Mouse (Mus musculus): ENCODE results near the gene Plpp6. TPM values are rescaled to one million over a fixed set of nuclear protein-coding genes. Genes with fewer than 3 reads are reported as not detected.

The Plpp6 gene
- polyA plus RNA-seq, 1 experiment from 2014 or later, result 9.1 TPM

- no peak for ATAC-seq (ENCODE audit: insufficient number of reproducible peaks, low FRiP score, low TSS enrichment, low read depth)
- Histone ChIP-seq H3K9me3 (replicated peaks) (no peaks in the 10 kb centered on the region), H3K27me3 (peaks cover 3% of the 10 kb centered on the region; the same call in 1 of the 2 replicates), H3K4me1 (peaks cover 2% of the 10 kb centered on the region; the same call in 1 of the 2 replicates), H3K27ac (replicated peaks) (no peak overlapping the region), H3K36me3 (no peaks in the 10 kb centered on the region), H3K9ac (no peak overlapping the region), H3K4me2 (replicated peaks) (no peak overlapping the region), H3K4me3 (replicated peaks) (no peak overlapping the region)
- WGBS, result 27% methylated on average over 4 of the region's 4 CpGs
Observed at GRCm38 (mm10) chr19:28946782-28947181, 17.0 kb upstream of the Plpp6 start.

- Histone ChIP-seq H3K4me3 (replicated peaks) (no peak overlapping the region), H3K4me2 (replicated peaks) (no peak overlapping the region), H3K9ac (no peak overlapping the region), H3K9me3 (replicated peaks) (no peaks in the 10 kb centered on the region), H3K27ac (replicated peaks) (no peak overlapping the region), H3K36me3 (no peaks in the 10 kb centered on the region), H3K27me3 (peaks cover 3% of the 10 kb centered on the region; the same call in 1 of the 2 replicates), H3K4me1 (peaks cover 2% of the 10 kb centered on the region; the same call in 1 of the 2 replicates)
- WGBS, result 38% methylated on average over 2 of the region's 2 CpGs
- no peak for ATAC-seq (ENCODE audit: insufficient number of reproducible peaks, low FRiP score, low TSS enrichment, low read depth)
Observed at GRCm38 (mm10) chr19:28947311-28947710, 16.4 kb upstream of the Plpp6 start.

GRCm38 (mm10) chr19:28951251-28951650 lies 12.5 kb upstream of the Plpp6 start:
- no peaks in the 10 kb centered on the region for H3K9me3 ChIP-seq (replicated peaks)
- no peak overlapping the region for H3K27ac ChIP-seq (replicated peaks)
- no peak overlapping the region for H3K9ac ChIP-seq
- H3K4me2 ChIP-seq (replicated peaks), result no peak overlapping the region
- H3K27me3 ChIP-seq, result peaks cover 3% of the 10 kb centered on the region; the same call in 1 of the 2 replicates
- ATAC-seq (ENCODE audit: insufficient number of reproducible peaks, low FRiP score, low TSS enrichment, low read depth), result no peak
- WGBS, result 74% methylated on average over 5 of the region's 5 CpGs
- H3K4me1 ChIP-seq, result peaks cover 2% of the 10 kb centered on the region; the same call in 1 of the 2 replicates
- H3K36me3 ChIP-seq, result no peaks in the 10 kb centered on the region
- H3K4me3 ChIP-seq (replicated peaks), result no peak overlapping the region

DNA sequence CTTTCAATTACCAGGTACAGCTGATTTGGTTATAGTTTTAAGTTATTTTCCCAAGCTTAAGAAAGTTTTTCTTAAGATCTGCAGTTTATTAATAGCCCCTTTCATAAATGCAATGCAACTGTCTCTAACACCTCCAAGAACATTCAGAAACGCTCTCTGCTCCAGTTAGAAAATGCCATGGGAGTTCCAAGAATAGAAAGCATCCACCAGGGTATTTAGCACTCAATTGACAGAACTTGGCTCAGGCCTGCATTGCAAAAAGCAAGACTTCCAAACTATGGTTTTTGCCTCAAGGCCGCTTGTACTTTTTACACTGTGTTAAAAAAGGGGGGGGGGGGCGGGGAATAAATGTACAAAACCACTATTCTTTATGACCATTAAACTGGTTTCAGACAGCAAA lies 640 bp upstream of the Plpp6 start:
- ATAC-seq (ENCODE audit: insufficient number of reproducible peaks, low FRiP score, low TSS enrichment, low read depth), result no peak
- peak overlapping the region; percentile 95 for H3K4me2 ChIP-seq (replicated peaks)

DNA sequence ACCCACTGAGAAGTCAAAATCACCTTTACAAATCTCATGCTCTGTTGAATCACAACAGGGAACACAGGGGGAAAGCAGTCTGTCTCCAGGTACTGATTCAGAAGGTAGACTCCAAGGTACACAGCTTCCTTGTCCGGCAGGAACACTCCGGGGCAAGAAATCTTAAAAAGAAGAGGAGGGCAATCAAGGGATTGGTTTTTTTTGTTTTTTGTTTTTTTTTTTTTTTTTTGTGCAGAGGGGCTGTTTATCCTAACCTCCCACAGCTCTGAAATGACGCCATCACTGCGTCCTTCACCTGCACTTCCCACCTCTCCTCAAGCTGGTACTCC lies 276 bp upstream of the Plpp6 start:
- no peak overlapping the region for H3K27ac ChIP-seq (replicated peaks)
- peak overlapping the region; percentile 66; the same call in 1 of the 2 replicates for H3K9ac ChIP-seq
- peak overlapping the region; percentile 95 for H3K4me2 ChIP-seq (replicated peaks)
- no peaks in the 10 kb centered on the region for H3K36me3 ChIP-seq
- no peaks in the 10 kb centered on the region for H3K9me3 ChIP-seq (replicated peaks)
- peak overlapping the region; percentile 79 for H3K4me3 ChIP-seq (replicated peaks)
- ATAC-seq (ENCODE audit: insufficient number of reproducible peaks, low FRiP score, low TSS enrichment, low read depth), result no peak
- 0% methylated on average over 4 of the region's 4 CpGs for WGBS
- peaks cover 7% of the 10 kb centered on the region for H3K4me1 ChIP-seq
- no peaks in the 10 kb centered on the region for H3K27me3 ChIP-seq

More for the DNA sequence above, 640 bp upstream of the Plpp6 start:
- 39% methylated on average over 3 of the region's 3 CpGs for WGBS
- no peaks in the 10 kb centered on the region for H3K36me3 ChIP-seq
- no peaks in the 10 kb centered on the region for H3K27me3 ChIP-seq
- no peak overlapping the region for H3K27ac ChIP-seq (replicated peaks)
- H3K9me3 ChIP-seq (replicated peaks), result no peaks in the 10 kb centered on the region
- peak overlapping the region; percentile 79; the same call in 1 of the 2 replicates for H3K4me3 ChIP-seq (replicated peaks)
- H3K9ac ChIP-seq, result 0 out of 2 replicates have a peak overlapping the region, but pooled peaks have one; percentile 66
- peaks cover 7% of the 10 kb centered on the region for H3K4me1 ChIP-seq

- 6% methylated on average over 16 of the region's 16 CpGs for WGBS
- Histone ChIP-seq H3K27me3 (no peaks in the 10 kb centered on the region), H3K9me3 (replicated peaks) (no peaks in the 10 kb centered on the region), H3K36me3 (no peaks in the 10 kb centered on the region), H3K27ac (replicated peaks) (no peak overlapping the region), H3K4me1 (peaks cover 7% of the 10 kb centered on the region), H3K4me2 (replicated peaks) (peak overlapping the region; percentile 95), H3K9ac (peak overlapping the region; percentile 66), H3K4me3 (replicated peaks) (peak overlapping the region; percentile 79)
- ATAC-seq (ENCODE audit: insufficient number of reproducible peaks, low FRiP score, low TSS enrichment, low read depth), result no peak
Observed at GRCm38 (mm10) chr19:28964552-28964903, 775 bp downstream of the Plpp6 start.

DNA sequence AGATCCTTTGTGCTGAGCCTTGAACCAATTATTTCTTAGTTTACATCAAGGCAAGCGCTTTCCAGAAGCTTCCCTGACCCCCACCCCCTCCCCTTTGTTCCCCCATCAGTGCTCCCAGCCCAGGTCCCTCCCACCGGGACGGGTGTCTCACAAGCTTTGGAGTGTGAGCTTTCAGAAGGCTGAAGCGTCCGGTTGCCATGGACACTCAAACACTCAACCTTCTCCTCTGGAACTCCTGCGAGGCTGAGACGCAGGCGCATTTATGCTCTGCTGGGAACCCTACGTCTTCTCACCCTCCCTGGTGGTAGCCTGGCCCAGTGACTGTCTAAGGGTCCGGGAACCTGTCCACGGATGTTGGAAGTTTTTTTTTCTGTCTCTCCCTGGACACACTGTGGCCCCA lies 3.9 kb downstream of the Plpp6 start, which contains the start of gene 4430402I18Rik:
Gene 4430402I18Rik, minus strand, starts transcription at position 149 of the 400 bp plus-strand sequence.
- Histone ChIP-seq H3K4me2 (replicated peaks) (0 out of 2 replicates have a peak within 1 kb of the TSS, but pooled peaks have one; percentile 6), H3K4me3 (replicated peaks) (no peak within 1 kb of the TSS), H3K27me3 (no peaks in the 10 kb centered on the region), H3K27ac (replicated peaks) (no peak within 1 kb of the TSS), H3K4me1 (peaks cover 7% of the 10 kb centered on the region), H3K9me3 (replicated peaks) (no peaks in the 10 kb centered on the region), H3K9ac (no peak within 1 kb of the TSS), H3K36me3 (no peaks in the 10 kb centered on the region)
- ATAC-seq (ENCODE audit: insufficient number of reproducible peaks, low FRiP score, low TSS enrichment, low read depth), result no peak
- 11% methylated on average over 11 of the region's 11 CpGs for WGBS

DNA sequence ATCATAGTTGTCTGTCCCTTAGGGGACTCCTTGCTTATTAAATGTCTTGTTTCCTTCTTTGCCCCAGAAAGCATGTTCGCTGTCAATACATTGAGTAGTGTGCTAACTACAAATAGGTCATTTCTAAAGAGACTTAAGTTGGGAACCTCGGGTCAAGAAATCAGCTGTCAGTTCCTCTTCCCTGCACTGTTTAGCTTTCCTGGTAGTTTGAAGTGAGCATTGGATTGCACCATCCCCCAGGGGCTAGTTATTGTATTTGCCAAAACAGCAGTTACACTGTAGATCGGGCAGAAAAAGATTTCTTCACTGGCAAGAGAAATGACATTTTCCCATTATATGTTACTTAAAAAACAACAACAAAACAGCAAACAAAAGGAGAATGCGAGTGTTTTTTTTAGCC lies 4.4 kb downstream of the Plpp6 start:
- Histone ChIP-seq H3K36me3 (no peaks in the 10 kb centered on the region), H3K4me3 (replicated peaks) (no peak overlapping the region), H3K27me3 (no peaks in the 10 kb centered on the region), H3K9me3 (replicated peaks) (no peaks in the 10 kb centered on the region), H3K4me1 (peaks cover 7% of the 10 kb centered on the region), H3K27ac (replicated peaks) (no peak overlapping the region), H3K9ac (no peak overlapping the region), H3K4me2 (replicated peaks) (0 out of 2 replicates have a peak overlapping the region, but pooled peaks have one; percentile 6)
- ATAC-seq (ENCODE audit: insufficient number of reproducible peaks, low FRiP score, low TSS enrichment, low read depth), result no peak
- WGBS, result 60% methylated on average over 4 of the region's 4 CpGs

- Histone ChIP-seq H3K9me3 (replicated peaks) (no peaks in the 10 kb centered on the region), H3K27ac (replicated peaks) (no peak overlapping the region), H3K4me2 (replicated peaks) (no peak overlapping the region), H3K36me3 (no peaks in the 10 kb centered on the region), H3K9ac (no peak overlapping the region), H3K4me3 (replicated peaks) (no peak overlapping the region), H3K4me1 (peaks cover 7% of the 10 kb centered on the region), H3K27me3 (no peaks in the 10 kb centered on the region)
- WGBS, result 90% methylated on average over 5 of the region's 5 CpGs
- ATAC-seq (ENCODE audit: insufficient number of reproducible peaks, low FRiP score, low TSS enrichment, low read depth), result no peak
Observed at GRCm38 (mm10) chr19:28969231-28969630, 5.5 kb downstream of the Plpp6 start.

DNA sequence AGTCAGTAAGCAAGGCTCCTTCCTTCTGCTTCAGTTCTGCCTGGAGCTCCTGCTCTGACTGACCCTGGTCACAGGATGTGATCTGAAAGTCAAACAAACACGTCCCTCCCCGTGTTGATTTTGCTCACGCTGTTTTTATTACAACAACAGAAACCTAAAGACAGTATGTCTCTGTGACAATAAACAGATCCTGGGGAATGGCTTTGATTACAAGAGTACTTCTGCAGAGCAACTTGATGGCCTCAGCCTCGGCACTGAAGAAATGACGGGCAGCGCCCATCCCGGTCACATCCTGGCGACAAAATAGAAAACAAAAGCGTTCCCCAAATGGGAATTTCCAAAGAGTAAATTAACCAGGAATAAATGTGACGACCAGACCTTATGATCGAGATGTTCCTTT lies 6.5 kb downstream of the Plpp6 start:
- Histone ChIP-seq H3K27me3 (no peaks in the 10 kb centered on the region), H3K9ac (no peak overlapping the region), H3K4me3 (replicated peaks) (no peak overlapping the region), H3K4me2 (replicated peaks) (no peak overlapping the region), H3K9me3 (replicated peaks) (no peaks in the 10 kb centered on the region), H3K4me1 (no peaks in the 10 kb centered on the region), H3K36me3 (no peaks in the 10 kb centered on the region), H3K27ac (replicated peaks) (no peak overlapping the region)
- WGBS, result 63% methylated on average over 11 of the region's 11 CpGs
- ATAC-seq (ENCODE audit: insufficient number of reproducible peaks, low FRiP score, low TSS enrichment, low read depth), result no peak

DNA sequence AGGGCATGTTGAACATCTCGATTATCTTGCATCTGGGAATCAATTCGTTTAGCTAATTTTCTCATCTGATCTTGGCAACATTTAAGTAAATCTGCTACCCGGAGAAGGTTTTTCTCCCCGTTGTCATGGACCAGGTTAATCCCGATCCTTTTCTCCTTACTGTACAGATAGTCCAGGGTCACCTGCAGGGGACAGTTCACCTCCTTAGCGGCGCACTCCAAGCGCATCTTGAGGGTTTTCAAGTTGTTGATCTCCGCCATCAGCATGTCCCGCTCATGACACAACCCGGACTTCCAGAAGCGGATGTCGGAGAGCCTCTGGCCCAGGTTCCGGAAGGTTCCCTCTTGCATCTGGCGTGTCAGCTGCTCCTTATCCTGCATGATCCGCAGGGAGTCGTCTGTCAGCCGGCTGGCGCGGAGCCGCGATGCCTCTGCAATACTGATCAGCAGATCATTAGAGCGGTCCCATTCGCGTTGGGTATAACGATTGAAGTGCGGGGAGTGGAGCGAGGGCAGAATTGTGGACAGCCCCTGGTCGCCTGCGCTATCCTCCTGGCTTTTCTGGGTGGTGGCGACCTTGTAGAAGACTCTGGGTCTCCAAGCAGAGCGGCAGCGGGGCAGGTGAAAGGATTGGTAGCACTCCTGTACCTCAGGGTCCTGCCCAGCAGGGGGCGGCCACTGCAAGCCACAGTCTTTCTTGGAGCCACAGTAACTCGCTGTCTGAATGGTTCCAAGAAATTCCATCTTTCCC lies 11.3 kb downstream of the Plpp6 start:
- WGBS, result 17% methylated on average over 35 of the region's 35 CpGs
- Histone ChIP-seq H3K27ac (replicated peaks) (no peak overlapping the region), H3K9me3 (replicated peaks) (no peaks in the 10 kb centered on the region), H3K9ac (peak overlapping the region; percentile 26; the same call in 1 of the 2 replicates), H3K36me3 (no peaks in the 10 kb centered on the region), H3K4me3 (replicated peaks) (peak overlapping the region; percentile 36), H3K4me2 (replicated peaks) (peak overlapping the region; percentile 77), H3K27me3 (no peaks in the 10 kb centered on the region), H3K4me1 (0 out of 2 replicates have a peak, but pooled peaks cover 3% of the 10 kb centered on the region)
- no peak for ATAC-seq (ENCODE audit: insufficient number of reproducible peaks, low FRiP score, low TSS enrichment, low read depth)

GRCm38 (mm10) chr19:28982617-28983016 lies 18.9 kb downstream of the Plpp6 start:
- ATAC-seq (ENCODE audit: insufficient number of reproducible peaks, low FRiP score, low TSS enrichment, low read depth), result no peak
- H3K27ac ChIP-seq (replicated peaks), result no peak overlapping the region
- WGBS, result 72% methylated on average over 7 of the region's 7 CpGs
- H3K9me3 ChIP-seq (replicated peaks), result no peaks in the 10 kb centered on the region
- H3K9ac ChIP-seq, result no peak overlapping the region
- no peak overlapping the region for H3K4me3 ChIP-seq (replicated peaks)
- H3K4me1 ChIP-seq, result no peaks in the 10 kb centered on the region
- no peak overlapping the region for H3K4me2 ChIP-seq (replicated peaks)
- H3K27me3 ChIP-seq, result no peaks in the 10 kb centered on the region
- no peaks in the 10 kb centered on the region for H3K36me3 ChIP-seq
